Mouse (Mus musculus): ENCODE measurements around the gene Cd200. TPM values are rescaled to one million over a fixed set of nuclear protein-coding genes. Genes with fewer than 3 reads are reported as not detected.

The Cd200 gene
- polyA plus RNA-seq, 1 experiment from 2014 or later, result 28.7 TPM

- H3K4me1 ChIP-seq (replicated peaks), result 0 out of 2 replicates have a peak, but pooled peaks cover 2% of the 10 kb centered on the region
Measured at GRCm38 (mm10) chr16:45377332-45377731, 31.5 kb downstream of the Cd200 start.

GRCm38 (mm10) chr16:45376812-45377211 lies 32.0 kb downstream of the Cd200 start:
- Histone ChIP-seq H3K9me3 (replicated peaks) (no peaks in the 10 kb centered on the region), H3K27ac (no peak overlapping the region), H3K36me3 (no peaks in the 10 kb centered on the region), H3K4me2 (no peak overlapping the region), H3K9ac (no peak overlapping the region), H3K4me1 (replicated peaks) (0 out of 2 replicates have a peak, but pooled peaks cover 2% of the 10 kb centered on the region), H3K4me3 (no peak overlapping the region), H3K27me3 (no peaks in the 10 kb centered on the region)
- no peak for ATAC-seq (replicated peaks; ENCODE audit: insufficient number of reproducible peaks, insufficient read depth, low FRiP score, low read depth)
- WGBS, result 51% methylated on average over 2 of the region's 2 CpGs

More at GRCm38 (mm10) chr16:45377332-45377731, 31.5 kb downstream of the Cd200 start:
- no peak overlapping the region for H3K9ac ChIP-seq
- WGBS, result 74% methylated on average over 4 of the region's 4 CpGs
- H3K4me2 ChIP-seq, result no peak overlapping the region
- no peaks in the 10 kb centered on the region for H3K36me3 ChIP-seq
- no peaks in the 10 kb centered on the region for H3K9me3 ChIP-seq (replicated peaks)
- H3K27me3 ChIP-seq, result no peaks in the 10 kb centered on the region
- ATAC-seq (replicated peaks; ENCODE audit: insufficient number of reproducible peaks, insufficient read depth, low FRiP score, low read depth), result no peak
- no peak overlapping the region for H3K4me3 ChIP-seq
- no peak overlapping the region for H3K27ac ChIP-seq

DNA sequence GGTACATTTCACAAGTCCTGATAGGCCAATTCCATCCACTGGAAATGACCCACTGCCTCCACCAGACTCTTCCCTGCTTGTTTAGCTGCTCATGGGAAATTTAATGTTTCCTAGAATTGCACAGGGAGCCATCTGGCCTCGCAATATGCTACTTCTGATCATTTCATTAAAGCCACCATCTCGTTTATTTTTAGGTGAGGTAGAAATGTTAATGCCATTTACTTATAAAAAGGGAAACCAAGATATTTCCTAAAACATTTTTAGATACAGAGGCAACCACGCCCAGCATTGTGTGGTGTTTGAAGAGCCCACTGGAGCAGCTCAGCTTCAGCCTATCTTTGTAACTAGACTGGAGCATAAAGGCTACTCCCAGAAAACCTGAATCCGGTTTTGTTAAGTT lies 32.6 kb downstream of the Cd200 start:
- 70% methylated on average over 4 of the region's 4 CpGs for WGBS
- Histone ChIP-seq H3K27ac (peak overlapping the region; percentile 48), H3K36me3 (no peaks in the 10 kb centered on the region), H3K4me1 (replicated peaks) (0 out of 2 replicates have a peak, but pooled peaks cover 2% of the 10 kb centered on the region), H3K4me3 (no peak overlapping the region), H3K9ac (no peak overlapping the region), H3K9me3 (replicated peaks) (no peaks in the 10 kb centered on the region), H3K27me3 (no peaks in the 10 kb centered on the region), H3K4me2 (no peak overlapping the region)
- no peak for ATAC-seq (replicated peaks; ENCODE audit: insufficient number of reproducible peaks, insufficient read depth, low FRiP score, low read depth)

GRCm38 (mm10) chr16:45375506-45376225 lies 33.2 kb downstream of the Cd200 start:
- Histone ChIP-seq H3K4me1 (replicated peaks) (0 out of 2 replicates have a peak, but pooled peaks cover 2% of the 10 kb centered on the region), H3K4me3 (no peak overlapping the region), H3K27me3 (no peaks in the 10 kb centered on the region), H3K9ac (no peak overlapping the region), H3K27ac (peak overlapping the region; percentile 48), H3K9me3 (replicated peaks) (no peaks in the 10 kb centered on the region), H3K4me2 (no peak overlapping the region), H3K36me3 (no peaks in the 10 kb centered on the region)
- no peak for ATAC-seq (replicated peaks; ENCODE audit: insufficient number of reproducible peaks, insufficient read depth, low FRiP score, low read depth)
- WGBS, result 49% methylated on average over 2 of the region's 2 CpGs

DNA sequence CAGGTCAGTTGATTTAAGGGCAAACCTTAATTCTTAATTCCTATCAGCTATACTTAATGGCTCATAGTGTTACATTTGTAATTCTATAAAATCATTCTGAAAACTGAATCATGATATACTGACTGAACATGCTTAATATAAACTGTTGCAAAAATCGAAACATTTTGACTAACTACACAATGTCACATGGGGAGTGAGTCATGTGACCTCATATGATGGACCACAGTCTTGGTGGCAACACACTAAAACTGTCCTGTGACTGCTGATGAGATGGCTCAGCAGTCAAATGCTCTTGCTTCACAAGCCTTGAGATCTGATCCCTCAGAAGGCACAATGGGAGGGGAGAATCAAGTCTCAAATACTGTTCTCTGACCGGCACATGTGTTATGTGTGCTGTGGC lies 34.8 kb downstream of the Cd200 start:
- no peaks in the 10 kb centered on the region for H3K9me3 ChIP-seq (replicated peaks)

DNA sequence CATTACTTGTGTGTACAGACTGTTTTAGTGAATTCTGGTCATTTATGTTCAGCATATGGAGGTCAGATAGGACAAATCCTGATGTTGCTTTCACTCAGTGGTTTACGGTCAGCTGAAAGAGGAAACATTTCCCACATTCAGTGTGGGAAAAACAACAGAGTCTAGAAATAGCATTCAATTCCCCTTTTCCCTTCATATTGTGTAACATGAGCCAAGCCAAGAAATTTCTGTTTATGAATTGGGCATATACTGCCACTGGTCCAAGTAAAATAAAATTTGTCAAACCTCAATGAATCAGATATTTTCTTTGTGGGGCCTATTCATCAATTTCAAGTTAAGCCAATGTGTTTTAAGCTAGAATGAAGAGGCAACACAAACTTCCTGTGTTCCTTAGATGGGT lies 37.8 kb downstream of the Cd200 start:
- Histone ChIP-seq H3K4me2 (no peak overlapping the region), H3K9ac (no peak overlapping the region), H3K27ac (0 out of 2 replicates have a peak overlapping the region, but pooled peaks have one; percentile 27), H3K4me3 (no peak overlapping the region), H3K36me3 (no peaks in the 10 kb centered on the region), H3K4me1 (replicated peaks) (0 out of 2 replicates have a peak, but pooled peaks cover 2% of the 10 kb centered on the region), H3K27me3 (no peaks in the 10 kb centered on the region), H3K9me3 (replicated peaks) (no peaks in the 10 kb centered on the region)
- no peak for ATAC-seq (replicated peaks; ENCODE audit: insufficient number of reproducible peaks, insufficient read depth, low FRiP score, low read depth)
- WGBS, result 55% methylated on average over 1 of the region's 1 CpGs

More for the DNA sequence above, 34.8 kb downstream of the Cd200 start:
- no peak overlapping the region for H3K4me2 ChIP-seq
- no peaks in the 10 kb centered on the region for H3K27me3 ChIP-seq
- H3K4me3 ChIP-seq, result no peak overlapping the region
- no peaks in the 10 kb centered on the region for H3K36me3 ChIP-seq
- H3K4me1 ChIP-seq (replicated peaks), result 0 out of 2 replicates have a peak, but pooled peaks cover 2% of the 10 kb centered on the region
- H3K9ac ChIP-seq, result no peak overlapping the region
- whole genome bisulfite sequencing, result 74% methylated on average over 2 of the region's 2 CpGs
- H3K27ac ChIP-seq, result no peak overlapping the region
- no peak for ATAC-seq (replicated peaks; ENCODE audit: insufficient number of reproducible peaks, insufficient read depth, low FRiP score, low read depth)

- peak overlapping the region; percentile 58 for H3K27ac ChIP-seq
- WGBS, result 58% methylated on average over 4 of the region's 4 CpGs
- H3K4me2 ChIP-seq, result no peak overlapping the region
Measured at GRCm38 (mm10) chr16:45369285-45369965, 39.4 kb downstream of the Cd200 start.

GRCm38 (mm10) chr16:45366111-45366510 lies 42.7 kb downstream of the Cd200 start:
- H3K4me2 ChIP-seq, result no peak overlapping the region
- peak overlapping the region; percentile 24; the same call in 1 of the 2 replicates for H3K27ac ChIP-seq
- H3K4me3 ChIP-seq, result no peak overlapping the region
- no peaks in the 10 kb centered on the region for H3K36me3 ChIP-seq
- no peaks in the 10 kb centered on the region for H3K9me3 ChIP-seq (replicated peaks)
- H3K4me1 ChIP-seq (replicated peaks), result no peaks in the 10 kb centered on the region
- H3K9ac ChIP-seq, result no peak overlapping the region
- no peaks in the 10 kb centered on the region for H3K27me3 ChIP-seq
- WGBS, result 67% methylated on average over 7 of the region's 7 CpGs
- no peak for ATAC-seq (replicated peaks; ENCODE audit: insufficient number of reproducible peaks, insufficient read depth, low FRiP score, low read depth)

More at GRCm38 (mm10) chr16:45369285-45369965, 39.4 kb downstream of the Cd200 start:
- H3K4me3 ChIP-seq, result no peak overlapping the region
- no peaks in the 10 kb centered on the region for H3K4me1 ChIP-seq (replicated peaks)
- no peaks in the 10 kb centered on the region for H3K9me3 ChIP-seq (replicated peaks)
- no peak for ATAC-seq (replicated peaks; ENCODE audit: insufficient number of reproducible peaks, insufficient read depth, low FRiP score, low read depth)
- no peaks in the 10 kb centered on the region for H3K27me3 ChIP-seq
- H3K36me3 ChIP-seq, result no peaks in the 10 kb centered on the region
- no peak overlapping the region for H3K9ac ChIP-seq

DNA sequence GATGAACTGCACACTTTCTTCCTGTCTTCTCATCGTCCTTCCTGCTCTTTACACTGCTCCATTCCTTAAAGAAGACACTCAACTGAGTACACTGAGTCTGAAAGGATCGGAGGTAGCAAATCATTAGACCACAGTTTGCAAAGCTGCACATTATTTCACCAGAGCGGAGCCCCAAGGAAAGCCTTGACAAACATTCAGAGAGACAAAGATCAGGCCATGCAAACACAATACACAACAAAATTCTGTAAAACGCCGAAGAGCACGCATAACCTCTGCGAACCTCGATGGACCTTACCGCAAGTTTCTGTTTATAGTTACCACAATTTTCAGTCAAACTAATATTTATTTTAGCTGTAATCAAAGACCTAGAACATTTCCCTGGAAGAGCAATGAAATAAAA lies 43.5 kb downstream of the Cd200 start:
- no peak for ATAC-seq (replicated peaks; ENCODE audit: insufficient number of reproducible peaks, insufficient read depth, low FRiP score, low read depth)
- no peak overlapping the region for H3K4me2 ChIP-seq
- H3K36me3 ChIP-seq, result no peaks in the 10 kb centered on the region
- 84% methylated on average over 9 of the region's 9 CpGs for whole genome bisulfite sequencing
- H3K27me3 ChIP-seq, result no peaks in the 10 kb centered on the region
- no peak overlapping the region for H3K9ac ChIP-seq
- H3K27ac ChIP-seq, result no peak overlapping the region
- no peaks in the 10 kb centered on the region for H3K4me1 ChIP-seq (replicated peaks)
- H3K4me3 ChIP-seq, result no peak overlapping the region
- H3K9me3 ChIP-seq (replicated peaks), result no peaks in the 10 kb centered on the region

GRCm38 (mm10) chr16:45364627-45365026 lies 44.2 kb downstream of the Cd200 start:
- Histone ChIP-seq H3K4me1 (replicated peaks) (no peaks in the 10 kb centered on the region), H3K4me2 (no peak overlapping the region), H3K36me3 (no peaks in the 10 kb centered on the region), H3K9ac (no peak overlapping the region), H3K27ac (no peak overlapping the region), H3K9me3 (replicated peaks) (no peaks in the 10 kb centered on the region), H3K4me3 (no peak overlapping the region), H3K27me3 (no peaks in the 10 kb centered on the region)
- WGBS, result 89% methylated on average over 1 of the region's 1 CpGs
- no peak for ATAC-seq (replicated peaks; ENCODE audit: insufficient number of reproducible peaks, insufficient read depth, low FRiP score, low read depth)

DNA sequence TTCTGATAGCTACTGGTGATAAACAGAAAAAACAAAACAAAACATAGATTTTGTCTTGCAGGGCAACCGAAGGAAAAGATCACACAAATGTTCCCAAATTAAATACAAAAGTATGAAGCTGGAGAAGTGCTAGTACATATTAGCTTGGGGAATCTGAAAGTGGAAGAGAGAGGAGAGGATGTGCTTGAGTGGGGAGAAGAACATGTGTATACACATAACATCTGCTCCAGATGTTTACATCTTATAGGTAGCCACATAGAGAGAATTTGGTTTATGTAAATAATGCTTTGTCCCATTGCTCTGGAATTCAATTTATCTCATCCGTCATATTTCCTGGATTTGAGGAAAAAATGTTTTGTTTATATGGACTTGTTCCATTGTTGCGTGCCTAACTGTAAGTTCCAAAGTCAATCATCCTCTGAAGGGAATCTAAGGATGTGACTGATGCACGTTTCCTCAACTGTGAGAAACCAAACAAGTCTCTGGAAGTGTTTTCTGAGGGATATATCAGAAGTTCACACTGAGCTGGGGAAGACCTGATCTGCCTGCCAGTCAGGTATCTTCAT lies 45.3 kb downstream of the Cd200 start:
- Histone ChIP-seq H3K9ac (no peak overlapping the region), H3K4me2 (no peak overlapping the region), H3K4me1 (replicated peaks) (no peaks in the 10 kb centered on the region), H3K36me3 (no peaks in the 10 kb centered on the region), H3K27me3 (no peaks in the 10 kb centered on the region), H3K4me3 (no peak overlapping the region), H3K9me3 (replicated peaks) (no peaks in the 10 kb centered on the region), H3K27ac (no peak overlapping the region)
- no peak for ATAC-seq (replicated peaks; ENCODE audit: insufficient number of reproducible peaks, insufficient read depth, low FRiP score, low read depth)
- 60% methylated on average over 4 of the region's 4 CpGs for WGBS

All from heart, embryonic 15.5 days (tissue).